Mouse (Mus musculus) neural tube, embryonic 12.5 days (tissue): Measurements from ENCODE around the gene Spata48. TPM values are rescaled to one million over a fixed set of nuclear protein-coding genes. Genes with fewer than 3 reads are reported as not detected.

Source experiments
- ATAC-seq: fragments of 200-750 bp; cut with Nextera tagmentation; 2 replicates; pipeline ENCODE4 v1.8.0; 2017; ENCODE audit warnings: low read depth, mild to moderate bottlenecking, moderate TSS enrichment, moderate library complexity; ENCODE audit not compliant: low FRiP score
- H3K27ac ChIP-seq: fragments of 300-500 bp; sonication (generic); 2 replicates; pipeline ENCODE4 v1.5.1; 2016
- H3K27me3 ChIP-seq: fragments of 300-500 bp; sonication (generic); replicated peaks from 2 replicates; pipeline ENCODE4 v1.6.1; 2016; ENCODE audit warnings: mild to moderate bottlenecking
- H3K36me3 ChIP-seq: fragments of 300-500 bp; sonication (generic); 2 replicates; pipeline ENCODE4 v1.6.1; 2016; ENCODE audit warnings: mild to moderate bottlenecking
- H3K4me1 ChIP-seq: fragments of 300-500 bp; sonication (generic); 2 replicates; pipeline ENCODE4 v1.6.1; 2016
- H3K4me2 ChIP-seq: fragments of 300-500 bp; sonication (generic); replicated peaks from 2 replicates; pipeline ENCODE4 v1.6.1; 2016; ENCODE audit warnings: mild to moderate bottlenecking
- H3K4me3 ChIP-seq: fragments of 300-500 bp; sonication (generic); 2 replicates; pipeline ENCODE4 v1.5.1; 2016
- H3K9ac ChIP-seq: fragments of 300-500 bp; sonication (generic); 2 replicates; pipeline ENCODE4 v1.6.1; 2016; ENCODE audit warnings: mild to moderate bottlenecking
- H3K9me3 ChIP-seq: fragments of 300-500 bp; sonication (generic); 2 replicates; pipeline ENCODE4 v1.6.1; 2016; ENCODE audit warnings: mild to moderate bottlenecking
- WGBS: fragments of 180-500 bp; shearing (Covaris S2); methylation state at CpG from one replicate; pipeline ENCODE4 v1.1.7; 2016; 5-methylcytosine and 5-hydroxymethylcytosine counted together
- polyA plus RNA-seq: library from polyadenylated mRNA; unstranded; fragments of >200 nt; fragmentation: Nextera tagmentation; extraction: Ambion mirVana; gene quantifications from 2 replicates; pipeline ENCODE4 v1.2.1, GENCODE M21; 2016

The Spata48 gene
- polyA plus RNA-seq, 1 experiment from 2014 or later, result 1.7 TPM

DNA sequence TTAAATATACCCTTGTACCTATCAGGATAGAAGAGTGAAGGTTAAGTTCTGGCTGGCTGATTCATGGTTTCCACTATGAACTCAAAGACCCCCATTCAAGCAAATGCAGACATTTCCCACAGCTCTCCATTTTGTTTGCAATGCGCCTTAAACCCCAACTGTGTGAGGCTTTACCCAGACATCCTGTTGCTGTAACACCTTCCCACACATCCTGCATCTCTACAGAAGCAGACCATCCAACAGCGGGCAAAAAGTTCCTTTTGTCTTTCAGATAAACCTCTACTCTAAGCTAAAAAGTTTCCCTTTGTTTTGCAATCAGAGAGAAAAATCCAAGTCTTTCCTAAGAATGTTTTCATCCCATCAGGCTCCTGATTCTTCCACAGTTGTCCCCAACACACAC, 50.2 kb downstream of the Spata48 start:
- H3K9me3 ChIP-seq, result no peaks in the 10 kb centered on the region
- no peaks in the 10 kb centered on the region for H3K36me3 ChIP-seq
- H3K9ac ChIP-seq, result no peak overlapping the region
- no peak overlapping the region for H3K4me2 ChIP-seq
- no peak overlapping the region for H3K4me3 ChIP-seq
- H3K4me1 ChIP-seq, result no peaks in the 10 kb centered on the region
- H3K27me3 ChIP-seq, result no peaks in the 10 kb centered on the region
- no peak overlapping the region for H3K27ac ChIP-seq
- no peak for ATAC-seq
- WGBS, result 48% methylated on average over 2 of the region's 2 CpGs

GRCm38 (mm10) chr11:11513008-11513799, 51.3 kb downstream of the Spata48 start:
- Histone ChIP-seq H3K36me3 (no peaks in the 10 kb centered on the region), H3K27ac (no peak overlapping the region), H3K27me3 (no peaks in the 10 kb centered on the region), H3K4me2 (no peak overlapping the region), H3K4me3 (no peak overlapping the region), H3K4me1 (no peaks in the 10 kb centered on the region), H3K9ac (no peak overlapping the region), H3K9me3 (no peaks in the 10 kb centered on the region)
- 72% methylated on average over 2 of the region's 2 CpGs for WGBS
- ATAC-seq, result no peak

- Histone ChIP-seq H3K4me1 (no peaks in the 10 kb centered on the region), H3K27ac (no peak overlapping the region), H3K27me3 (no peaks in the 10 kb centered on the region), H3K4me3 (no peak overlapping the region), H3K36me3 (no peaks in the 10 kb centered on the region), H3K9me3 (no peaks in the 10 kb centered on the region), H3K4me2 (no peak overlapping the region), H3K9ac (no peak overlapping the region)
- WGBS, result 96% methylated on average over 4 of the region's 4 CpGs
- ATAC-seq, result no peak
Observed at GRCm38 (mm10) chr11:11514920-11515319, 53.0 kb downstream of the Spata48 start.

DNA sequence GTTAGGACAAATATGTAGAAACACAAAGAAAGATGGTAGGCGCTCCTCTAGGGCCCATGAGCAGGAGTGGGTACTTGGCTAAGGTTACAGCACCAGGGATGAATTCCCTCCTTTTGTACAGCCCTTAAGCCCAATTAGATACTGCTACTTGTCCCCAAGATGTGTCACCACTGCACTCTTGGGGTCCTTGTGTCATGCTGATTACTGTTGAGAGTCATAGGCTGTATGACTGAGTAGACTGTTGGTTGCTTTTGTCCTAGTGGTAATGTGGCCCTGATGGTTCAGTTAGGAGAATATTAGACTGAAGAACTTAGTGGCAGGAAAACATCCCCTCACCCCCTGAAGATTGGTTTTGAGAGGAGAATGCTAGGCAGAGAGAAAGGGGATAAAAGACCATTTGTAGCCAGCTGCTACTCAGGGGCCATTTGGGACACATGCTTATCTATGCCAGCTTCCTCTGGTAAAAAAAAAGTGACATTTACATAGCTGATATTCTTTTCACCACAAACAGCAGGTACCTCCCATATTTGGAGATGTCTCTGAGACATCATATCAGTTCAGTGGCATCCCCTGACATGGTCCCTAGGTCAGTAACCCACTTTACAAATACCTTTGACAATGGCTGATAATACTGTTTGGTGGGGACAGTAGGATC, 56.0 kb downstream of the Spata48 start:
- no peak overlapping the region for H3K9ac ChIP-seq
- ATAC-seq, result no peak
- no peaks in the 10 kb centered on the region for H3K27me3 ChIP-seq
- H3K9me3 ChIP-seq, result no peaks in the 10 kb centered on the region
- no peaks in the 10 kb centered on the region for H3K36me3 ChIP-seq
- no peak overlapping the region for H3K27ac ChIP-seq
- H3K4me1 ChIP-seq, result no peaks in the 10 kb centered on the region
- H3K4me2 ChIP-seq, result no peak overlapping the region
- no peak overlapping the region for H3K4me3 ChIP-seq
- WGBS, result 88% methylated on average over 1 of the region's 1 CpGs

DNA sequence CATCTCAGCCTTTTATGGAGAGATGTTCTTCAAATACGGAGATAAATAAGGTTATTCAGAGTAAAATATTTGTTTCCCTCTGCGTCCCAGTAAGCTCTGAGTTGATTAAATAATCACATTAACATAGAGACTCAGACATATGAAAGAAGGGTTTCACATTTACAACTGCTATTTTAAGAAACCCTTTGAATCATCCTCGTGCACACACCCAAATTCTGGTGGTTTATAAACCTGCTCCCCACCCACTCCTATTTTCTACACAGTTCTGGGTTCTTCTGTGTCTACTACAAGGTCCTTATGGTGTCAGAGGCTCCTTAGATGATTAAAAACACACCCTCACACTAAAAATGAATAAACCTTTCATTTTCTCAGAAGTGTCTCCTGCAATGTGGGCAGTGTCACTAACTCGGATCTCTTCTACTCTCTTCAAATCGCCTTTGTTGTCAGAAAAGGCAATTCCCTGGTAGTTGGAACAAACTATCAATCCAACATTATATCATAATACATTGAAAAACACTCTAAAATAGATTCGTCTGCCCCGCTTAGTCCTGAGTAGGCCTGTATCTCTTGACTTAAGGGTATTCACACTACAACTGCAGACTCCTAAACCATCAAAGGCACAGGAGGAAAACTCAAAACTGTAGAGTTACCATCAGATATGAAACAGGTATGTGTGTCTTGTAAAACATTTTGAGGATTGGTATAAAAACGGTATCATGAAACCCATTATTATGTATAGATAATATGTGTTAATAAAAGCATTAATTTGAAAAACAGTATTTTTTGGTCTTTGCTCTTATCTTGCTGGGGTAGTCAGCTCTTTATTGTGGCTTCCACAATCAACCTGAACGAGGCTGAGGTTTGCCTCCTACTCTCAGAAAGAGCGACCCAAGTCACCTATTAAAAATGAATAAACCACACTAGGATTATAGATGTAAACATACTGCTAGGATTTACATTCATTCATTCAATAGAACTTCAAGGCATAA, 57.7 kb downstream of the Spata48 start:
- H3K27ac ChIP-seq, result no peak overlapping the region
- 87% methylated on average over 10 of the region's 10 CpGs for WGBS
- no peaks in the 10 kb centered on the region for H3K36me3 ChIP-seq
- H3K9ac ChIP-seq, result no peak overlapping the region
- no peak for ATAC-seq
- H3K4me2 ChIP-seq, result no peak overlapping the region
- no peaks in the 10 kb centered on the region for H3K9me3 ChIP-seq
- H3K4me3 ChIP-seq, result no peak overlapping the region
- H3K27me3 ChIP-seq, result no peaks in the 10 kb centered on the region
- H3K4me1 ChIP-seq, result no peaks in the 10 kb centered on the region

DNA sequence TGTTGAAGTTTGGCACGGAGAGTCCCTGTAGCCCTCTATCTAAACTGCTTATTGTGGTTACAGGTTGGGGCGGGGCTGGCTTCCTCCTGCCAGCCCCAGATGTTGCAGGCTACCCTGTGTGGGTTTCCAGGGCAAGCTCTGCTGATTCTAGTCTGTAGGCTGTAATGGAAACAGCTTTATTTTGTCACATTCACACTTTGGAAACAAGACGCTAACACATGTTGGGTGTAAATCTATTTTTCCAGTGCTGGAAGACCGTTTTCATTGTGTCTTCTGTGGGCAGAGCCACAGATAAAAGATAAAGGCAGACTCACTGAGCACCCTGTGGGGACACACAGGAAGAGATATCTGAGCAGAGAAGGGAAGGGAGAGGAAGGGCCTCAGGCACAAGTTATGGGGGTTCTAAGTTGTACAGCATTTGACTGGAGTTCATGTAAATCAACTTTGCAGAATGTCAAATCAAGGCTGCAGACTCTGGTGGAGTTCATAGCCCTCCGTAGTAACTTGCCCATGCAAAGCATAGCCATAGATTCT, 60.1 kb downstream of the Spata48 start:
- Histone ChIP-seq H3K27ac (no peak overlapping the region), H3K36me3 (no peaks in the 10 kb centered on the region), H3K4me2 (no peak overlapping the region), H3K4me1 (no peaks in the 10 kb centered on the region), H3K4me3 (no peak overlapping the region), H3K9ac (no peak overlapping the region), H3K27me3 (no peaks in the 10 kb centered on the region), H3K9me3 (no peaks in the 10 kb centered on the region)
- ATAC-seq, result no peak
- 79% methylated on average over 5 of the region's 5 CpGs for WGBS

DNA sequence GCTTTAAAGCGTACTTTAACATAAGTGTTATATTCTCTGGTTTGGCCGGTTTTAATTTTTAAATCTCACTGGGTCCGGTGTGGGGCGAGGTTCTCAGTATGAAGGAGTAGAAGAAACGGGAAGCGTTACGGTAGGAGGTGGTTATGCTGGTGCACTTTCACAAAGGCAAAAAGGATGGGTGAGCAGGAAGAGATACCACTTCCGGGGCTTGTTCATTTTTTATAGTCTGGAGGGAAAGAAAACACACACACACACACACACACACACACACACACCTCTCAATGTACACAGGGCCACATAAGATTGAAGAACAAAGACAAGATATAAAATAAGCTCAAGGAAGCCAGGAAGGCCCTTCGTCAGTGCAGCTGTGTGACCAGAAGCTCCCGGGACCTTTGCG, 66.9 kb downstream of the Spata48 start:
- Histone ChIP-seq H3K27me3 (no peaks in the 10 kb centered on the region), H3K4me3 (no peak overlapping the region), H3K36me3 (no peaks in the 10 kb centered on the region), H3K4me2 (no peak overlapping the region), H3K4me1 (no peaks in the 10 kb centered on the region), H3K27ac (no peak overlapping the region), H3K9me3 (no peaks in the 10 kb centered on the region), H3K9ac (no peak overlapping the region)
- WGBS, result 87% methylated on average over 11 of the region's 11 CpGs
- ATAC-seq, result no peak

- H3K27me3 ChIP-seq, result no peaks in the 10 kb centered on the region
- H3K36me3 ChIP-seq, result no peaks in the 10 kb centered on the region
- no peaks in the 10 kb centered on the region for H3K4me1 ChIP-seq
- WGBS, result 76% methylated on average over 6 of the region's 6 CpGs
- no peaks in the 10 kb centered on the region for H3K9me3 ChIP-seq
- H3K4me2 ChIP-seq, result no peak overlapping the region
- no peak overlapping the region for H3K4me3 ChIP-seq
- ATAC-seq, result no peak
- no peak overlapping the region for H3K9ac ChIP-seq
- no peak overlapping the region for H3K27ac ChIP-seq
Observed at GRCm38 (mm10) chr11:11529165-11529564, 67.3 kb downstream of the Spata48 start.

DNA sequence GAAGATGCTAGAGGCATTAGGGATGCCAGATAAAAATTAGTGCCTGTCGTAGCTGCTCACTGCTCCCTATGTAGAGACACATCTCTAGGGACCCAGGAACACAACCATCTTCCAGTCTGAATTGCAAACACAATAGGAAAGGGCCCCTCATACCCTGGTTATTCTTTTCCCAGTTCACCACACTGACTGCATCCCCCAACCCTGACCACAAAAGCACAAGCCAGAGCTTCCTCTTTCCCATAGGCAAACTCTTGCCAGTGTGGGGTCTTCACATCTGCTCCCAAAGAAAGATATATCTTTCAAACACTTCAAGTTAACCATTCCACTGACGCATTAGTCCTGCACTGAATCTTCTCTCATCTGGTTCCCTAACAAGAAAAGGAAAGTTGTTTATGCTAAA, 68.2 kb downstream of the Spata48 start:
- Histone ChIP-seq H3K36me3 (no peaks in the 10 kb centered on the region), H3K9ac (no peak overlapping the region), H3K27ac (no peak overlapping the region), H3K9me3 (no peaks in the 10 kb centered on the region), H3K4me3 (no peak overlapping the region), H3K4me1 (no peaks in the 10 kb centered on the region), H3K4me2 (no peak overlapping the region), H3K27me3 (no peaks in the 10 kb centered on the region)
- no peak for ATAC-seq
- 85% methylated on average over 2 of the region's 2 CpGs for WGBS

DNA sequence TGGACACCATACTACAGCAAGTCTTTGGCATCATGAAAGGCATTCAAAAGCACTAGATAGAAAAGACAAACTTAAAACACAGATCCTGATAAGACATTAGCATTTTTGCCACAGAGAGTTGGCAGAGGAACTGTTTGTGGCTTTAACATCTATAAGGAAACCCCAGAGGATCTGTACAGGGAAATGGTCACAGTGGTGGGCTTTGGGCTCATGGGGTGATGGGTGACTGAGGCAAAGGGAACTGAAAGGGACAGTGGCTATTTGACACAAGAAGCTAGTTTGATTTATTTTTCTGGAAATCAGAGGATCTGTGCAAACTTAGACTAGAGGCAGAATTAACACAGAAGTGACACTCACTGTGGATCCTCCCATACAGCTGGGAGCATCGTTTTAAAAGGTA, 74.4 kb downstream of the Spata48 start:
- 76% methylated on average over 1 of the region's 1 CpGs for WGBS
- H3K4me1 ChIP-seq, result no peaks in the 10 kb centered on the region
- H3K27me3 ChIP-seq, result no peaks in the 10 kb centered on the region
- ATAC-seq, result no peak
- no peaks in the 10 kb centered on the region for H3K9me3 ChIP-seq
- no peak overlapping the region for H3K4me2 ChIP-seq
- H3K4me3 ChIP-seq, result no peak overlapping the region
- H3K9ac ChIP-seq, result no peak overlapping the region
- H3K27ac ChIP-seq, result no peak overlapping the region
- H3K36me3 ChIP-seq, result no peaks in the 10 kb centered on the region

GRCm38 (mm10) chr11:11545948-11546347, 84.1 kb downstream of the Spata48 start:
- H3K4me2 ChIP-seq, result no peak overlapping the region
- H3K4me1 ChIP-seq, result no peaks in the 10 kb centered on the region
- no peaks in the 10 kb centered on the region for H3K27me3 ChIP-seq
- no peak overlapping the region for H3K9ac ChIP-seq
- H3K27ac ChIP-seq, result no peak overlapping the region
- H3K36me3 ChIP-seq, result no peaks in the 10 kb centered on the region
- WGBS, result 96% methylated on average over 3 of the region's 3 CpGs
- H3K4me3 ChIP-seq, result no peak overlapping the region
- no peaks in the 10 kb centered on the region for H3K9me3 ChIP-seq
- no peak for ATAC-seq
